Mouse (Mus musculus) gastrocnemius, postnatal 36 days (tissue): ENCODE measurements around the gene Gm49384. TPM values are rescaled to one million over a fixed set of nuclear protein-coding genes. Genes with fewer than 3 reads are reported as not detected.

Source experiments
- DNase-seq, 2 experiments: peaks; one replicate each; pipeline ENCODE4 v3.0.0; 2022
- intact Hi-C: fragments of 180-260 bp; cut with DNase I; formaldehyde crosslinking; loops from one replicate; pipeline ENCODE4 v1.15.1; 2025
- total RNA-seq, 2 experiments: library from RNA; stranded (reverse); gene quantifications; 2 replicates each; pipeline ENCODE4 v1.2.3; 2021

The Gm49384 gene
- total RNA-seq, 2 experiments from 2014 or later = 1.5 to 1.8 TPM

- DNase-seq = no peak
- intact Hi-C loops = loop anchor here (5.0 kb wide), 2 partner anchors 102 to 122 kb away; no protein-coding TSS in a partner anchor
These were observed 6.3 kb upstream of the Gm49384 start for GRCm38 (mm10) chr12:69210056-69210979.

- intact Hi-C loops = no loop called here
- DNase-seq = no peak
These were observed 4.5 kb upstream of the Gm49384 start for GRCm38 (mm10) chr12:69208520-69208919.

- no peak for DNase-seq
- intact Hi-C loops = no loop called here
These were observed 3.9 kb upstream of the Gm49384 start for GRCm38 (mm10) chr12:69207926-69208325.

GRCm38 (mm10) chr12:69207396-69207795, 3.3 kb upstream of the Gm49384 start:
- intact Hi-C loops = no loop called here
- no peak for DNase-seq

- DNase-seq = no peak
- intact Hi-C loops = no loop called here
These were observed 5.1 kb downstream of the Gm49384 start for GRCm38 (mm10) chr12:69198985-69199384.

- intact Hi-C loops = no loop called here
- peak; percentile 15 to 40 for DNase-seq
These were observed 5.9 kb downstream of the Gm49384 start, which contains the start of gene Dnaaf2 for GRCm38 (mm10) chr12:69198164-69198535. Gene Dnaaf2 (minus strand): TSS chr12:69198429.

- intact Hi-C loops = no loop called here
- peak; percentile 33 to 54 for DNase-seq
These were observed 6.5 kb downstream of the Gm49384 start for GRCm38 (mm10) chr12:69197378-69198163.

GRCm38 (mm10) chr12:69196444-69197377, 7.4 kb downstream of the Gm49384 start, which contains the start of gene Gm49383:
Gene Gm49383 (minus strand): TSS chr12:69197104.
- intact Hi-C loops = no loop called here
- peak in 1 of 2 experiments; percentile 44 for DNase-seq

- intact Hi-C loops = no loop called here
- no peak for DNase-seq
These were observed 11.4 kb downstream of the Gm49384 start for GRCm38 (mm10) chr12:69192637-69193036.

- intact Hi-C loops = no loop called here
- DNase-seq = no peak
These were observed 12.7 kb downstream of the Gm49384 start for GRCm38 (mm10) chr12:69191396-69191795.

- intact Hi-C loops = no loop called here
- no peak for DNase-seq
These were observed 13.5 kb downstream of the Gm49384 start for GRCm38 (mm10) chr12:69190522-69190921.

- intact Hi-C loops = no loop called here
These were observed 14.0 kb downstream of the Gm49384 start for GRCm38 (mm10) chr12:69190074-69190473.

GRCm38 (mm10) chr12:69186811-69187471, 17.1 kb downstream of the Gm49384 start:
- intact Hi-C loops = no loop called here
- DNase-seq = no peak

More at GRCm38 (mm10) chr12:69190074-69190473, 14.0 kb downstream of the Gm49384 start:
- DNase-seq = no peak

GRCm38 (mm10) chr12:69185371-69185770, 18.7 kb downstream of the Gm49384 start:
- intact Hi-C loops = no loop called here
- DNase-seq = no peak

- intact Hi-C loops = no loop called here
- peak; percentile 44 to 69 for DNase-seq
These were observed 19.4 kb downstream of the Gm49384 start for GRCm38 (mm10) chr12:69184342-69185295.

GRCm38 (mm10) chr12:69183583-69184308, 20.3 kb downstream of the Gm49384 start, which contains the start of the genes Rpl36al and Mgat2:
Gene Rpl36al (minus strand): TSS chr12:69184083.
Gene Mgat2 (plus strand): TSS chr12:69184157.
- intact Hi-C loops = no loop called here

GRCm38 (mm10) chr12:69181800-69182199, 22.3 kb downstream of the Gm49384 start:
- no peak for DNase-seq
- intact Hi-C loops = no loop called here

More at GRCm38 (mm10) chr12:69183583-69184308, 20.3 kb downstream of the Gm49384 start, which contains the start of the genes Rpl36al and Mgat2:
- DNase-seq = peak; percentile 98 to 99
